13 mouse cellular contexts compared by ENCODE assay signal in genomic region chr19:18771048-18771447, GRCm38 (mm10). TPM values are rescaled to one million over a fixed set of nuclear protein-coding genes. Genes with fewer than 3 reads are reported as not detected.
"Had no signal": no experiment of that assay in that cellular context is flagged by ENCODE, and none has a peak within 500 bp of the region (broad histone marks: within the 10 kb centered on the region; RNA-seq: fewer than 3 reads in every experiment).

No protein-coding gene starts in this region.

- H3K9me3 ChIP-seq: kidney, embryonic 15.5 days; liver, embryonic 13.5 days; midbrain, embryonic 10.5 days had no signal

- H3K36me3 ChIP-seq: kidney, embryonic 15.5 days; liver, embryonic 13.5 days; midbrain, embryonic 10.5 days had no signal

- H3K9ac ChIP-seq: kidney, embryonic 15.5 days; liver, embryonic 13.5 days had no signal

- H3K4me3 ChIP-seq: kidney, embryonic 15.5 days; left cerebral cortex, adult 2 months; liver, embryonic 13.5 days; megakaryocyte, embryonic 14.5 days; midbrain, embryonic 10.5 days had no signal

- H3K27ac ChIP-seq: kidney, embryonic 15.5 days; left cerebral cortex, adult 2 months; liver, embryonic 13.5 days; macrophage; midbrain, embryonic 10.5 days had no signal

- H3K27me3 ChIP-seq: kidney, embryonic 15.5 days; megakaryocyte, embryonic 14.5 days had no signal

- DNase-seq: kidney, postnatal 10 days; kidney, postnatal 36 days; layer of hippocampus, postnatal 36 days; liver, embryonic 13.5 days; lung, adult 2 months; midbrain, embryonic 14.5 days; thymus, adult 18-20 months; thymus, postnatal 14 days had no signal

- H3K4me2 ChIP-seq: kidney, embryonic 15.5 days; liver, embryonic 13.5 days had no signal

- H3K4me1 ChIP-seq: kidney, embryonic 15.5 days; liver, embryonic 13.5 days; megakaryocyte, embryonic 14.5 days; midbrain, embryonic 10.5 days had no signal

RNA-seq across cellular contexts. Expression of gene Trpm6, which starts 21.3 kb away (rescaled TPM):
- polyA plus RNA-seq: macrophage had no signal
